Mouse (Mus musculus) mouse embryonic stem cell (cell line): ENCODE measurements around the gene Chrna9.

Experiments
- in situ Hi-C, 2 experiments: fragments of 300-500 bp; cut with MboI; formaldehyde crosslinking; loops; 1 replicate in 1 of 2; 3 replicates in 1 of 2; pipeline ENCODE4 v1.14.3; 2019 to 2020; ENCODE audit warnings: low sequenced_read_pairs in 2 of 2, low pct_unique_long_range_greater_than_20kb in 1 of 2, mixed read lengths in 1 of 2; ENCODE audit not compliant: unreplicated experiment in 1 of 2

Chrna9 gene

GRCm38 (mm10) chr5:65914342-65914741, 20.4 kb upstream of the Chrna9 start:
- in situ Hi-C loops = no loop called here

- in situ Hi-C loops = no loop called here
Observed at GRCm38 (mm10) chr5:65916930-65917329, 17.8 kb upstream of the Chrna9 start.

GRCm38 (mm10) chr5:65918601-65919000, 16.1 kb upstream of the Chrna9 start:
- in situ Hi-C loops = no loop called here

GRCm38 (mm10) chr5:65919326-65919725, 15.4 kb upstream of the Chrna9 start:
- in situ Hi-C loops = no loop called here

- in situ Hi-C loops = no loop called here
Observed at GRCm38 (mm10) chr5:65919904-65920303, 14.8 kb upstream of the Chrna9 start.

- in situ Hi-C loops = no loop called here
Observed at GRCm38 (mm10) chr5:65920701-65921426, 13.9 kb upstream of the Chrna9 start.

GRCm38 (mm10) chr5:65921477-65922138, 13.1 kb upstream of the Chrna9 start:
- in situ Hi-C loops = no loop called here

GRCm38 (mm10) chr5:65926666-65927065, 8.1 kb upstream of the Chrna9 start:
- in situ Hi-C loops = no loop called here

GRCm38 (mm10) chr5:65929162-65929561, 5.6 kb upstream of the Chrna9 start:
- in situ Hi-C loops = no loop called here

- in situ Hi-C loops = loop anchor here (5.0 kb wide), 2 partner anchors 88 to 98 kb away; no protein-coding TSS in a partner anchor
Observed at GRCm38 (mm10) chr5:65930171-65930570, 4.5 kb upstream of the Chrna9 start.

GRCm38 (mm10) chr5:65933258-65933657, 1.5 kb upstream of the Chrna9 start:
- in situ Hi-C loops = loop anchor here (5.0 kb wide), 2 partner anchors 91 to 101 kb away; no protein-coding TSS in a partner anchor

GRCm38 (mm10) chr5:65933764-65934163, 957 bp upstream of the Chrna9 start:
- in situ Hi-C loops = loop anchor here (5.0 kb wide), 2 partner anchors 91 to 101 kb away; no protein-coding TSS in a partner anchor

- in situ Hi-C loops = no loop called here
Observed at GRCm38 (mm10) chr5:65937011-65937726, 2.4 kb downstream of the Chrna9 start.

GRCm38 (mm10) chr5:65937998-65938715, 3.4 kb downstream of the Chrna9 start:
- in situ Hi-C loops = no loop called here

GRCm38 (mm10) chr5:65941145-65941544, 6.4 kb downstream of the Chrna9 start:
- in situ Hi-C loops = no loop called here

- in situ Hi-C loops = no loop called here
Observed at GRCm38 (mm10) chr5:65949822-65950221, 15.1 kb downstream of the Chrna9 start.

GRCm38 (mm10) chr5:65950236-65950635, 15.5 kb downstream of the Chrna9 start:
- in situ Hi-C loops = no loop called here

GRCm38 (mm10) chr5:65950679-65951512, 16.2 kb downstream of the Chrna9 start:
- in situ Hi-C loops = no loop called here
